Mouse (Mus musculus) thymus, postnatal 4 days (tissue): ENCODE measurements around the gene Gm10375.
"Not testable (repeated sequence)": the region's sequence is repeated elsewhere in the genome, so short reads cannot be mapped to it uniquely, and the experiment has no call there.

Source experiments
- DNase-seq: peaks from one replicate; pipeline ENCODE4 v3.0.0; 2021

Gene Gm10375

GRCm38 (mm10) chr14:43607913-43608312 lies at the start of gene Gm10375:
Gm10375 (minus strand) TSS chr14:43608013.
- not testable (repeated sequence) for DNase-seq

DNA sequence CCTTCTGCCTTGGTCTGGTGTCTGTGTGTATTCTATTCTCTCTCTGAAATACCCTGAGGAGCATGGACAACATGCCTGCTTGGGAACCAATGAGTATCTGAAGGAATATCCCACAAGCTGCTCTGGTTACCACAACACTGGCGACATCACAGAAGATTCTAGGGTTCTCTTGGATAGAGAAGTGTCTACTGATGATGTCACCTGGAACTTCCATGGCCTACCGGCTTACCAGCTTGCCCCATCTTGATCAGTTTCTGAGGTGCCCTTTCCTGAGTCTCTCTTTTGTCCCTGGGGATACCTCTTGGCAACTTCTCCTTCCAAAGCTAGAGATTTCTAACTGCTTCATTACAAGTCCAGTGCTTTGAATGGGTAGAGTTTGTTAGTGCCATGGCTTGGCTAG lies 28.8 kb downstream of the Gm10375 start, which contains the start of gene Gm17654:
Gene Gm17654, minus strand, starts transcription at position 101 of the 400 bp plus-strand sequence.
- not testable (repeated sequence) for DNase-seq

- not testable (repeated sequence) for DNase-seq
Measured at GRCm38 (mm10) chr14:43577969-43578368, 29.8 kb downstream of the Gm10375 start.
